Mouse (Mus musculus): ENCODE measurements around the gene Olfr1240. TPM values are rescaled to one million over a fixed set of nuclear protein-coding genes. Genes with fewer than 3 reads are reported as not detected.

Gene Olfr1240
- total RNA-seq (2023; ENCODE audit: inconsistent age), result not detected in 4 replicates

DNA sequence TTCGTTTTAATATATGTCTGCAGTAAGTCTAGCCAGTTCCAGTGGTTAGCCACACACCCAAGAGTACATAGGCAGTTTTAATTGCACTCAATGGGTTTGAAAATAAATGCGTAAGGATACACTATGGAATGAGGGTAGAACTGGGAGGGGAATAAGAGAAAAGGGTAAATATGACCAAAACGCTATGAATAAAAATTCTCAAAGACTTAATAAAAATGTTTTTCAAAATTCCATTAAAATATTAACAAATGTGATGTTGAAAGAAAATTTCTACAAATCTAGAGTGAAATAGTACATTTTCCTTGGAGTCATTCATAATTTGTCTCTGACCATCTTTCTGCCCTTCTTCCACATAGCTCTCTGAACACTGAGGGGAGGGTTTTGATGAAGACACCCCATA lies at the start of gene Olfr1240:
Gene Olfr1240 (minus strand): TSS at position 101 of the 400 bp plus-strand sequence.

DNA sequence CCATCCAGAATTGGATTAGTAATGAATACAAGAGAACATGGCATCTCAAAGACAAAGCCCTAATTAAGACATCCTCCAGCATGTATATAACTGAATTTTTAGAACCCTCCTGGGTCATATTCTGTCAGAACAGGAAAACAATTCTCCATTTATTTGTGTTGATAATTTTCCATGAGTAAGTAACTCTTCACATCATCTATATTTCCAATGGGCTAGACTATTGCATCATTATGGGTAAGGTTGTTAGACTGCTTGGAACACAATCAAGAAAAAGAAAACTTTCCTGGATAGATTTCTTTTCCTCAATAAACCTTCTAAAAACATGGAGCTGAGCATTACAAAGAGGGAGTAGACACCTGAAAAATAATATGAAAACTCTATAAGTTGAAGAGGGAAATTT lies 44.2 kb upstream of the Olfr1240 start, which contains the start of gene Olfr1241:
Gene Olfr1241 (minus strand): TSS at position 101 of the 400 bp plus-strand sequence.

DNA sequence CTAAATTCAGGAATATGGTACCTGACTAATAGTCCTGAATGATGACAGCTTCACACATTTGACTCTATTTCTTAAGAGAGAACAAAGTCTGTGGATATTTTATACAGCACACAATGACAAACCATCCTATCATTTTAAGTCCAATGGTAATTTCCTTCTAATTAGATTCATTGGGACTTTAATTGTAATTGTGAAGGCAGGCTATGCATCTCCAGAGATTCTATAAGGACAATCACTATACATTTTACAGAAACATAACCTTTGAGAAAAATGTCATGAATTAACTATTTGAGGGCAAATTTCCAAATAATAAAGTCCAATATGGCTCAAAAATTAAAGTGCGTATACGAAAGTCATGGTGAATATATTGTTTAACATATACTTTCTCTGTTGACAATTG lies 22.5 kb downstream of the Olfr1240 start, which contains the start of gene Olfr1239:
Gene Olfr1239 (minus strand): TSS at position 101 of the 400 bp plus-strand sequence.

DNA sequence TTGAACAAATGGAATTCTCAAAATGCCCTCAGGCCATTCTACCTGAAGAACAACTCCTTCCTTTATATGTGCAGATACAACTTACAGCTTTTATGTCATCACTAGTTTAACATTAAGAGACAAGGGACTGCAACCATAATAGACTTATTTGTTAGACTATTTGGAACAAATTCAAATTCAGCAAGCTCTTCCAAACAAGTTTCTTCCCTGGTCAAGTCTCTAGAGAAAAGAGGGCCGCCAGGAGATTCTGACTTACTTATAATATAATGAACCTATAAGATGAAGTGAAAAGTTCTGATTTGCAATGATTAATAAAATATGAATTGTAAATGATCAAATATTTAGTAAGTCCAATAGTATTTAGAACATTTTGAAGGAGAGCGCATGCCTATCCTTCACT lies 33.2 kb downstream of the Olfr1240 start, which contains the start of gene Olfr1238:
Gene Olfr1238 (minus strand): TSS at position 101 of the 400 bp plus-strand sequence.

Other genes starting within 250 kb of the Olfr1240 start
- gene Olfr1226, start 243.0 kb downstream of the Olfr1240 start, total RNA-seq (2023; ENCODE audit: inconsistent age), result not detected in 4 replicates
- not detected in 4 replicates for gene Olfr1228, start 188.9 kb downstream of the Olfr1240 start, total RNA-seq (2023; ENCODE audit: inconsistent age)
- gene Olfr1229, start 155.0 kb downstream of the Olfr1240 start, total RNA-seq (2023; ENCODE audit: inconsistent age), result not detected in 4 replicates
- not detected in 4 replicates for gene Olfr1230, start 145.7 kb downstream of the Olfr1240 start, total RNA-seq (2023; ENCODE audit: inconsistent age)
- gene Olfr1231, start 135.9 kb downstream of the Olfr1240 start, total RNA-seq (2023; ENCODE audit: inconsistent age), result not detected in 4 replicates
- gene Olfr1232, start 113.3 kb downstream of the Olfr1240 start, total RNA-seq (2023; ENCODE audit: inconsistent age), result not detected in 4 replicates
- not detected in 4 replicates for gene Olfr1233, start 100.6 kb downstream of the Olfr1240 start, total RNA-seq (2023; ENCODE audit: inconsistent age)
- gene Olfr1234, start 78.1 kb downstream of the Olfr1240 start, total RNA-seq (2023; ENCODE audit: inconsistent age), result not detected in 4 replicates
- 0.09 TPM in 1 of 4 replicates, not detected in the others for gene Olfr1238, start 33.3 kb downstream of the Olfr1240 start, total RNA-seq (2023; ENCODE audit: inconsistent age)
- gene Olfr1239, start 22.6 kb downstream of the Olfr1240 start, total RNA-seq (2023; ENCODE audit: inconsistent age), result not detected in 4 replicates
- gene Olfr1241, start 44.1 kb upstream of the Olfr1240 start, total RNA-seq (2023; ENCODE audit: inconsistent age), result not detected in 4 replicates
- gene Olfr1242, start 55.3 kb upstream of the Olfr1240 start, total RNA-seq (2023; ENCODE audit: inconsistent age), result not detected in 4 replicates
- not detected in 4 replicates for gene Olfr1243, start 88.5 kb upstream of the Olfr1240 start, total RNA-seq (2023; ENCODE audit: inconsistent age)
- not detected in 4 replicates for gene Olfr1245, start 135.4 kb upstream of the Olfr1240 start, total RNA-seq (2023; ENCODE audit: inconsistent age)
- gene Olfr1246, start 150.2 kb upstream of the Olfr1240 start, total RNA-seq (2023; ENCODE audit: inconsistent age), result not detected in 4 replicates
- 0.12 TPM in 1 of 4 replicates, not detected in the others for gene Olfr1247, start 171.1 kb upstream of the Olfr1240 start, total RNA-seq (2023; ENCODE audit: inconsistent age)
- not detected in 4 replicates for gene Olfr1248, start 175.2 kb upstream of the Olfr1240 start, total RNA-seq (2023; ENCODE audit: inconsistent age)
- gene Olfr1249, start 192.0 kb upstream of the Olfr1240 start, total RNA-seq (2023; ENCODE audit: inconsistent age), result not detected in 4 replicates
- not detected in 4 replicates for gene Olfr1250, start 218.5 kb upstream of the Olfr1240 start, total RNA-seq (2023; ENCODE audit: inconsistent age)
- gene Olfr1251, start 228.9 kb upstream of the Olfr1240 start, total RNA-seq (2023; ENCODE audit: inconsistent age), result not detected in 4 replicates

Data from B cell, adult (primary cell).